Mouse (Mus musculus) erythroblast, embryonic 14.5 days (primary cell): ENCODE data around the gene Micu1.

ENCODE experiments used
- GATA1 ChIP-seq: IDR thresholded peaks from 2 replicates; pipeline ENCODE4 v1.6.1; 2012; ENCODE audit warnings: low read length, inconsistent platforms, mixed read lengths
- TAL1 ChIP-seq: IDR thresholded peaks from 3 replicates; pipeline ENCODE4 v1.6.1; 2012; ENCODE audit warnings: low read length, inconsistent platforms, mixed read lengths

DNA sequence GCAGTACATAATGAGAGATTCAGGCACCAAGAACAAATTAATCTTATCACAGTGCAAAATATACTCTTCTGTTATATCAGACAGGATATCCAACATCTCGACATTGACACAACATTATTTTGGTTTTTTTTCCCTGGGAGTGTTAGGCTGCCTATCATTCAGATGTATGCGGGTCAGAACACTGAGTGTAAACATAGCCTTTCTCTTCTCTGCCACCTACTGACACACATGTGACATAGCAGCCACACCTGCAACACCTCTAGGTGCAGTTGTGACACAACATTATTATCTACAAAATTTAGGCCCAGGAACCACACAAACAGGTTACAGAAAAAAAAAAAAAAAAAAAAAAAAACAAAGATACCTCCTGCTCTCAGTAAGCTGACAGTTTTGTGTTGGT, 115.3 kb downstream of the Micu1 start:
- TF ChIP-seq GATA1 = no peak
- no peak for TF ChIP-seq TAL1
